Mouse (Mus musculus): ENCODE data around the gene Abcg5.

Abcg5 gene

GRCm38 (mm10) chr17:84685286-84685685, 2.5 kb upstream of the Abcg5 start:
- DNase-seq (ENCODE audit: low read depth, low spot score), result peak; percentile 83

- DNase-seq (ENCODE audit: low read depth, low spot score), result no peak
Observed at GRCm38 (mm10) chr17:84684284-84684683, 1.5 kb upstream of the Abcg5 start.

DNA sequence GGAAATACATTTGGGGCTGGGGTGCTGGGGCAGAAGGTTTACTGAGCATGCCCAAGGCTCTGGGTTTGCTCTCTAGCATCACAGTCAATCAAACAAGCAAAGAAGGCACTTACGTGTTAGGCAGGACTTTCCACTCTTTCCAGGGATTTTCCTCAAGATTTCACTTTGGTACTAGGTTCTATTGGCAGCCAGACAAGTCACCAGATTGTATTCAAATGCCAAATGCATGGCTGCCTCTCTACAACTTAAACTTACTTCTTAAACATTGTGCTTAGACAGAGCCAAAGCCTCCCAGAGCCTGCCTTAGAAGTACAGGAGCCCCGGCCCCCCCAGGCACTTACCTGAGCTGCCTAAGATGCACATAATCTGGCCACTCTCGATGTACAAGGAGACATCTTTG, 1.1 kb downstream of the Abcg5 start:
- DNase-seq (ENCODE audit: low read depth, low spot score), result no peak

- DNase-seq (ENCODE audit: low read depth, low spot score), result no peak
Observed at GRCm38 (mm10) chr17:84677595-84677994, 5.2 kb downstream of the Abcg5 start.

- DNase-seq (ENCODE audit: low read depth, low spot score), result no peak
Observed at GRCm38 (mm10) chr17:84675951-84676366, 6.9 kb downstream of the Abcg5 start, which contains the start of gene Abcg8. Abcg8 (plus strand) TSS chr17:84676302.

DNA sequence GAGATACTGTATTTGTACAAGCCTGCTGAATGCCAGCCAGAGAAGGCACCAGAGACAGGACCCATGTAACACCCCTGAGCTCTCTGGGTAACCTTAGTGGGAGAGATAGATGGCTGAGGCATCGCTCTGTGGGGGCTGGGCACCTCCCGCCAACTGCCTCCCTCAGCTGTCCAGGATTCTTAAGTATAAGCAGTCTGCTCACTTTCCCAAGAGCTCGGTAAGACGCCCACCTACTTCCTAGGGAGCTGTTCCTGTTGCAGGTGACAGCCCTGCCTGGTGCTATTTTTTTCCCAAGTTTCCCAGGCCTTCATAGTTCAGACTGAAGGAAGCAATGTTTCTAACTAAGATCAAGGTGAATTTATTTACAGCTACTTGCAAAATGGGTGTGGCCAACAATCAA, 7.6 kb downstream of the Abcg5 start:
- DNase-seq (ENCODE audit: low read depth, low spot score), result no peak

- DNase-seq (ENCODE audit: low read depth, low spot score), result no peak
Observed at GRCm38 (mm10) chr17:84674048-84674447, 8.8 kb downstream of the Abcg5 start.

DNA sequence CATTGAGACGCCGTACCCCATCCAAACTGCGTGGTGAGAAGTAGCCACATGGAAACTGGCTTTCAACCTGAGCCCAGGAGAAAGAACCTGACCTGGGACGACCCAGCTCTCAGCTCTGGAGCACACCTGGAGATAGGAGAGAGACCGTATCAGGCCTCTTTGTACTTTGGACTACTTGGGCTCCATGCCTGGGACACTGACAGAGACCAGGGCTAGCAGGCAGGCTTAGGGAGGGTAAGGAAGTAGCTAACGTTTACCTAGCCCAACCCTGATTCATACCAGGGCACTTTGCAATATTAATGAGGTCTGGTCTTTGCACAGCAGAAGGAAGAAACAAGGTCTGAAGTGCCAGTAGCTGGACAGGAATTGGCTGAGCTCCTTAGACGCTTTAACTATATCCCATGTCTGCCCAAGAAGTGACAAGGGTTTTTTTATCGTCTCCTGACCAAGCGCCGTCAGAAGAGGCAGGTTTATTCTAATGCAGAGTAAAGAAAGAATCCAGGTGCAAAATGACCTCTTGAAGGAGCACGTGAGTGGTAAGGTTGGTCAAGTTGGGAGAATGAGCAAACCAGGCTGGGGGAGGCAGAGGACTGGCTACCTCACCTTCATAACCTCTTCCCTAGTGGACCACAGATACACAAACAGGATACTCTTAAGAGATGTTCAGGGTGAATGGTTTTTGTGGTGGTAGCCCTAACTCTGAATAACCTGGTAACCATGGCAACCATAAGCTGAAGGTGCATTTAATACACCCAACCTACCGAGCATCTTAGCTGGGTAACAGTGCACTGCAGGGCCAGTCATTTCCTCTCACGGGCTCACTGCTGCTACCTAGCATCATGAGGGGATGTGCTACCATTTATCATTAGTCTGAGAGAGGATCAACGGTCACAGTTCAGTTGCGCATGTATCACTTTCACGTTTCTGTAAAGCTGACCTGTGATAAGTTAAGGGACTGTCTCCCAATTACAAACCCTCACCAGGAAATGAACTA, 10.1 kb downstream of the Abcg5 start:
- DNase-seq (ENCODE audit: low read depth, low spot score), result no peak

GRCm38 (mm10) chr17:84667848-84668247, 15.0 kb downstream of the Abcg5 start:
- DNase-seq (ENCODE audit: low read depth, low spot score), result no peak

DNA sequence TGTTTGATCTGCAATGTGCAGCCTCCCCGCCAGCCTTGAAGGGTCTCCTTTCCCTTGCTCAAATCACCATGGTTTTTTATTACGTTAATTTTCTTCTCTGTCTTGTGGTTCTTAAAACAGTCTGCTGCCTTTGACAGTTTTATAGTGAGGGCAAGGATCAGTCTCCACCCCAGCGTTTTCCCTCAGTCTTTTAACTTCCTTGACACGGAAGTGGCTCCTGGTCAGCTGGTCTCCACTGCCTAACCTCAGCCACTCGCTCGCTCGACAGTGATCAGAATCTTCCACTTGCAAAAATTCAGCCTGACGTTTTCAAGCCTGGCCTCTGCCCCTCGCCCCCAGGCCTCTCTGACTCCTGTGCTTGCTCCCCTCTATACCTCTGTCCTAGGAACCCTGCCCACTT, 17.1 kb downstream of the Abcg5 start:
- DNase-seq (ENCODE audit: low read depth, low spot score), result no peak

GRCm38 (mm10) chr17:84665053-84665452, 17.8 kb downstream of the Abcg5 start:
- no peak for DNase-seq (ENCODE audit: low read depth, low spot score)

DNA sequence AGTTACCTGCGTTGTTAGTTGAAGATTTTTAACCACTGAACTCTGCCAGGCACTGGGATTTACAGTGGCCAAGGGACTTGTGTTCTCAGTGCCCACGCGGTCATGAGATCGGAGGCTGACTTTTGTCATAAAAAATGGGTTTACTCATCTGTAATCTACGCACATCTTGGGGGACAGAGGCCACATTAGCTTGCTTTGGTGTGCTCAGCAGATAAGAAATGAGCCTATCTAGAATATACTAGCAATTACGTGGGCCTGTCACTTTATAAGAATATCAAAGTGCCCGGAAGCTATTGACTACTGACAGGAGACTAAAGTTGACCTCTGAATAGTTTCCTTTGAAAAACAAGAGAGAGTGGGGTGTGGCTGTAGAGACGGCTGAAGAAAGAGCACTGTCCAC, 23.9 kb downstream of the Abcg5 start:
- no peak for DNase-seq (ENCODE audit: low read depth, low spot score)

GRCm38 (mm10) chr17:84658195-84658594, 24.6 kb downstream of the Abcg5 start:
- DNase-seq (ENCODE audit: low read depth, low spot score), result no peak

DNA sequence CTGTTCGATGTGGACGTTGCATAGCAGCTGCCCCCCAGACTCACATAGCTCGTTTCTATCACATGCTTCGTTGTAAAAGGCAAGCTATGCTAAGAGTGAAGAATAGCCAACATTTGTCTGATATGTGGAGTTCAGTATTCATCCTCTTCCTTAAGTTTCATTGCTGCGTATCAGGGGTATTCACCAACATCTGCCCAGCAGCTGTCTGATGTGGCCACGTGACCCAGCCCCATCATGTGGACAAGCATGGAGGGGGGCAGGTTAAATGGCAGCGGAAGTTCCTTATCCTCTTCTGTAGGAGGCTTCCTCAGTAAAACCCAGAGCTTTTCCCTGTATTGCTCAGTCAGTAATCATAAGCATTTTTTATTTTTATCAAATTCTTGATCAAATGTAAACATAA, 25.0 kb downstream of the Abcg5 start:
- DNase-seq (ENCODE audit: low read depth, low spot score), result no peak

GRCm38 (mm10) chr17:84657422-84657732, 25.4 kb downstream of the Abcg5 start:
- DNase-seq (ENCODE audit: low read depth, low spot score), result peak; percentile 6

DNA sequence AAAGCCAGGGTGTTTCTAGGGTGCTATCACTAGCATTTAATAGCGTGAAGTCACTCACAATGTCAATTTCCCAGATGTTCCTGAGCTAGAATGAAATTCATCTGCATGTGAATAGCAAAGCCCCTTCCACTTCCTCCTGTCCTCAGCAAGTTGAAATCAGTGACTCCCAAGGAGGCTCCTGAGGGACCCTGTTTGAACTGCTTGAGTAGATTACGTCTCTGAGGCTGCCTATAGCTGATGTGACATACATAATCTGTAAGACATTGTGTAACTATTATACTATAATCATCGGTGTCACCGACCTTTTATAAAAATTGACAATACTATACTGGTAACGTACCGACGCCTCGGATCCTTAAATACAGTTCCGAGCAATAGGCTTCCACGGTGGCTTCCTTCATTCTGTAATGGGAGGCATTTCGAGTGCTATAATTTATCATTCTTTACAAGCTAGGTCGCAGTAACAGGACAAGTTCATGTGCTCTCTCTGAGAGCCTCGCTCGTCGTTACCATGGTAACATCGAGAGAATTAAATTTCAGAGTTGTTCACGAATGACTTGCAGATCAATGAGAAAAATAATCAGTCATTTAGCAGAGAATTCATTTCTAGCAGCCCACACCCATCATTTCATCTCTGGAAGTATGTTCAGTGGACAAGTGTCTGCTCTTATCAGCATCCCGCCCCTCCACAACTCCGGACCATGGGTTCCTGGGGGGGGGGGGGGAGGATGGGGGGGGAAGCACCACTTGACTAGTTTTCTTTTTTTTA, 26.0 kb downstream of the Abcg5 start:
- DNase-seq (ENCODE audit: low read depth, low spot score), result no peak

- no peak for DNase-seq (ENCODE audit: low read depth, low spot score)
Observed at GRCm38 (mm10) chr17:84656205-84656604, 26.6 kb downstream of the Abcg5 start.

DNA sequence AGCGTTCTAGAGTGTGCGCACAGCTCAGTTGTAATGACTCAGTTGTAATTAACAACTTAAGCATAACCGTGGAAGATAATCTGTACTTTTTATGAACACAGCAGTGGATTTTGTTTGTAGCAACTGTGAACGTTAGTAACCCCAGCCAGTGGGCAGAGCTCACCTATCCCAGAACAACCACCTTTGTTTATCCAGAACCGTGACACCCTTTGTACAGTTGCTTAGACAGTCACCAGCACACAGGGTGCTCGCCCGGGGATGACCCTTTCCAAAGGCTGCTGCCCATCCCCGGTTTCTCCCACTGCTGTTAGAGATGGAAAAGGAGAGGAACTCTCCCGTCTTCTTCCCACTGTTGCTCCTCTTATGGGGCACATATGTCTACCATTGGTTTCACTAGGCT, 29.3 kb downstream of the Abcg5 start:
- no peak for DNase-seq (ENCODE audit: low read depth, low spot score)

- no peak for DNase-seq (ENCODE audit: low read depth, low spot score)
Observed at GRCm38 (mm10) chr17:84650302-84651017, 32.4 kb downstream of the Abcg5 start.

DNA sequence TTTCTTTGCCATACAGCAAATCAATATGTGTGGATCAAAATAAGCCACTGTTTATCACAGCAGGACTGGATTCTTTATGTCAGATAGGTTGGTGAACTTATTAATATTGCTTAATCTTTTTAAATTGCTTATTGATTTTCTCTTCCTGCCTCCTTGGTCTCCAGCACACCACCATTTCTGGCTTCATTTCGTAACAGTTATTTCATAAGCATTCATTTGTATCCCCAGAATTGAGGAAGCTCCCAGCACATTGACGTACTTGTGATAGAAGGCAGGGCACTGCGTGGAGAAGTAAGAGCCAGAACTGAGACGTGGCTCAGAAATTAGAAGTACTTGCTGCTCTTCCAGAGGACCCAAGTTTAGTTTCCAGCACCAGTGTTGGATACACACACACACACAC, 35.2 kb downstream of the Abcg5 start:
- no peak for DNase-seq (ENCODE audit: low read depth, low spot score)

- no peak for DNase-seq (ENCODE audit: low read depth, low spot score)
Observed at GRCm38 (mm10) chr17:84646477-84646876, 36.3 kb downstream of the Abcg5 start.

DNA sequence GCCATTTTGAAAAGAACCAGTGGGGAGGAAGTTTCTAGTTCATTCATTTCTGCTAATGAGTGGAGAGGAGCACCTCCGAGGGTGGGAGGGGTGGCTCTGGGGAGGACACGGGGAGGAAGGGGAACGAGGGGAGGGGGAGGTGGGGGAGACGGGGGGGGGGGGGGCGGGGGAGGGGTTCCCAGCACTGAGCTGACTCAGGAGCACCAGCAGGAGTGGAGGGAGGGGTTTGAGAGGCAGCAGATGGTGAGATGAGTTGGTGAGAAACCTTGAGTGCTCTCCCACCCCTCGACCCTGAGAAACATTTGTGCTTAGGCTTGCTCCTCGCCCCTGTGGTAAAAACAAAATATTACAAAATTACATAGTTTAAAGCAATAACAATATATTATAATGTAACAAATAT, 36.9 kb downstream of the Abcg5 start:
- DNase-seq (ENCODE audit: low read depth, low spot score), result no peak

All from 3T3-L1 (cell line).